Mouse (Mus musculus) c-Kit-positive CD71-negative TER-119-negative erythroid progenitor cells, embryonic 14.5 days (primary cell): ENCODE data around the gene Ly6g6c.

Experiments used
- DNase-seq: peaks from one replicate; pipeline ENCODE4 v3.0.0-alpha.2; 2013; ENCODE audit warnings: low read depth

Ly6g6c gene

GRCm38 (mm10) chr17:35083929-35084497 lies 18.8 kb downstream of the Ly6g6c start:
- no peak for DNase-seq

DNA sequence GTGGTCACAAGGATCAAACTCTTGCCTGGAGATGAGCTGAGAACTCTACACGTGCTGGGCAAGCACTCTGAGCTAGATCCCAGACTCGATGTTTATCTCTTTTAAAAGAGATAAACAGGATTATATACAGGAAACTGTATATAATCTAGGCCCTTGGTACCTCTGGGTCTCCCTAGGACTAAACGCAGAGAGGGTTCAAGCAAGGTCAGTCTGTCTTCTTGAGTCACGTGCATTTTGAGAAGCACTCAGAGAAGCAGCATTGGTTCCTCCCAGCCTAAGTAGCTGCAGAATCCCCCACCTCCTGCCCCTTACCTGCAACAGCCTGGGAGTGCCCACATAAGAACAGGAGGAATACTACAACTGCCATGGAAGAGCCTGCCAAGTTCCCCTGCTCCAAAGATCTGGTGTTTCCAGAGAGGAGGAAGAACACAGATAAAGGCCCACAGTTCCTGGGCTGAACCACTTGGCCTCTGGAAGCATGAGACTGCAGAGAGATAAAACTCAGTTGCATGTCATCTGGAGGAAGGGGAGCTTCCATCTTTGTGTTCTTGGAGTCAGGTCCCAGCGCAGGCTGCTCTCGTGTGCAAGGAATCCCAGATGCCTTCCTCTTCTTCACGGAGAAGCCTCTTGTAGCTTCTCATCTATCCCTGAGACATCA lies 20.1 kb downstream of the Ly6g6c start, which contains the start of gene Ly6g6f:
TSS of gene Ly6g6f (minus strand) at position 403 of the 658 bp plus-strand sequence.
- no peak for DNase-seq

DNA sequence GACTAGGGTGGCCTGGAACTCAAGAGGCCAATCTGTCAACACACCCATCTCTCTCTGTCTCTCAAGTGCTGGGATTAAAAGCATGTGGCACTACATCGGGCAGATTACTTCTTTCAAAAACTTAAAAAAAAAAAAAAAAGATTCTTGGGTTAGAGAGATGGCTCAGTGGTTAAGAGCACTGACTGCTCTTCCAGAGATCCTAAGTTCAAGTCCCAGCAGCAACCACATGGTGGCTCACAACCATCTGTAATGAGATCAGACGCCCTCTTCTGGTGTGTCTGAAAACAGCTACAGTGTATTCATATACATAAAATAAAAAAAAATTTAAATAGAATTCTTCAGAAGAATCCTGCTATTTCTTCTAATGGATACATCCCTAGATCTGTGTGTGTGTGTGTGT lies 23.0 kb downstream of the Ly6g6c start:
- no peak for DNase-seq

GRCm38 (mm10) chr17:35088825-35089644 lies 23.8 kb downstream of the Ly6g6c start, which contains the start of gene Abhd16a:
Gene Abhd16a (plus strand): TSS chr17:35089263.
- DNase-seq = peak; percentile 83

DNA sequence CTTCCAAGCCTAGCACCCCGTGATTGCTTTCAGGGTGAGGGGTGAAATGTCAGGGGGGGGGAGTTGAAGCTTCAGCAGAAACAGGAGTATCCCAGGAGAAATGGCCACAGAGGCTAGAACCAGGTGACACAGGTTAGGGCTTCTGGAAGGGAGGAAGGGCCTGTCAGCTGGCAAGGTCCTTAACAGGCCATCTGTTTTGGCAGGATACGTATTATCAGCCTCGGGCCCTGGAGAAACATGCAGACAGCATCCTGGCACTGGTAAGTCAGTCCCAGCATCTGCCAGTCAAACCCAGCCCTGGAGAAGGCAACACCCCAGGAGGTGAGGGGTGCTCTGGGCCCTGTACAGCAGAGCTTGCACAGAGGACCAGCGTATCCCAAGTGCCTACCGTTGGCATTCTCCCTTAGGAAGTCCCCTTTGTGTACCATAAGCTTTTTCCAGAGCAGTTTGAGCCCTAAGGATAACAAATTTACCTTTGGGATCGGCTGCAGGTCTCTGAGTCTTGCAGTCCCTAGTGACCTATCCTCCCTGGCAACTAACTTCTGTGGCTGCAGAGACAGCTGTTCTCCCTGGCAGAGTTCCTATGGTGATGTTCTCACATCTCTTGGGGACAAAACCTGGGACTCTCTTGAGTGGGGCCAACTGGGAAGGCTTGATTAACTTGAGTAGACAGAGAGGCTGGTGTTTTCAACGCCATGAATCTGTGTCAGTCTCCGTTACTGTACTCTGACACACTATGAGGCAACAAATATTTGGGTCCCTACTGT lies 25.2 kb downstream of the Ly6g6c start:
- no peak for DNase-seq

DNA sequence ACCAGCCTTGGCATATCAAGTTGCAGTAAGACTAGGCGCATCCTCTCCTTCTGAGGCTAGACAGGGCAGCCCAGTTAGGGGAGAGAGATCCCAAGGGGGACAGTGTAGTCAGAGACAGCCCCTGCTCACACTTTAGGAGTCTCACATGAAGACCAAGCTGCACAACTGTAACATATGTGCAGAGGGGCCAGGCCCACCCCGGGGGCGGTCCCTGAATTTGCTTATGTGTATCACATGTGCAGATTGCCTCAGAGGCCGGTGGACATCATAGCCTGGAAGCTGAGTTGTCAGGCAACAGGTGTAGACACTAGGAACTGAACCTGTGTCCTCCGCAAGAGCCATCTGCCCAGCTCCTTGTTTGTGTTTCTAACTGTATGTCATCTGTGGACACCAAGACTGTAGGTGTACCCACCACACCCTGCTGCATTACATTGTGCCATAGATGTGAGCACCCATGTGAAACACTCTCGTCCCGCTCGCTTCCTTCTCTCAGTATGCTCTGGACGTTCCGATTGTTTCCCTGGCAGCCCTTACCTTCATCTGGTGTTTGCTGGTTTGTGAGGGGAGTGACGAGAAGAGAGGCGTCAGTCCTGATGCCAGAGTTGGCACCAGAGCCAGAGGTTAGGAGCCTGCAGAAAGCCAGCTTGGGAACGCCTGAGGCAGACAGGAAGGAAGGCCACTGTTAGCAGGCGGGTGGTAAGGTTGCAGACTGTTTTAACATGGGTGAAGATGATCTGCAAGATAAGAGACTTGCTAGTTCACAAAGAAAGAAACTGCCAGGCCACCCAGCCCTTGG lies 27.4 kb downstream of the Ly6g6c start:
- no peak for DNase-seq

DNA sequence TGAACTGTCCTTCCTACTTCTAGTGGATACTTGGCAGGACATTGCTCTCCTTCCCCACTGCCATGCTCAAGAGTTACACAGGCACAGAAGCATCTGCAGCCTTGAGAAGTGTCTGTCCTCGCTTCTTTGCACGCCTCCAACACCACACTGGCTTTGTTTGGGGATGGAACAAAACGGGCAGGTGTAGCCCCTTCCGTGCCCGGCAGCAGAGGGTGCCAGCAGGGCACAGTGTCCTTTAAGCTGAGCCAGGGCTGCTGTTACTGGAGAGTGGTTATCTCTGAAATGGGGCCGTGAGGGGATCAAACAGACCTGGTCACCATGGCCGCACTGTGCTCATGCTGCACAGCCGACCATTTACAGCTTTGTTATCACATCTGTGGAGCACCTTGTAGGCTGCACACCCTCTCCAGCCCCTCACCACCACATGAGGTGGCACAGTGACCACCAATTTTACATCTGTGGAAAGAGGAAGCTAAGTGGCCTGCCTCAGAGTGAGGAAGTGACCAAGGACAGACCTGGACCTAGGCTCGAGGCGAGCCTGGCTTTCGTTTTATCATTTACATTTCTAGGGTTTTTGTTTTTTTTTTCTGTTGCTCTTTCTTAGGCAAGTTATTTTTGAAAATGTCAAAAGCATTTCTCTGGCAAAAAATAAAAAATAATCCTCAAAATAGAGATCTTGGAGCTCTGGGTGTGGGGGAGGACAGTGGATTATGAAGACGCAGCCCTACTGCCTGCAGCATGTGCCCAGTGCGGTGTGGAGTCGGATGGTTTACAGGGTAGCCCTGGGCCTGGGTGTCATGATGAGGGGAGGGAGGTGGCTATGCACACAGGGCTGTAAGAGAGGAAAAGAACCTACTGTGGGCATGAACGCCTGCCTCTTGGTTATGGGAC lies 29.5 kb downstream of the Ly6g6c start:
- no peak for DNase-seq

DNA sequence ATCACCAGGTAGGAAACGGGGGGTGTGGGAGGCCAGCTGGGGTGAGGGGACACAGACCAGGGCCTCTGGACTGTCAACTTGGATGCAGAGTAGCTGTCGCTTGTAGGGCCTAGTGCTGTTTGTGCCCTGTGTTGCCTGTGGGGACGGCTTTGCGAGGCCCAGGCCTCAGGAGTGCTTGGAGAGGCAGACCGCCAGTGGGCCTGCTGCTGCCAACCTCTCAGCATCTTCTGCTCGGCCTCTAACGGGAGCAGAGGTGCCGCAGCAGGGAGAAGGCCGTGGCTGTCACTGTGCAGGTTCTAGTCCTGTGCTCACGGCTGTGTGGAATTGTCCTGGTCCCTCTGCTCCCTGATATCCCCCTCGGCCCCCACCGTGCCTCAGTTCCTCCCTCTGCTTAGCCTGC lies 31.4 kb downstream of the Ly6g6c start:
- no peak for DNase-seq

DNA sequence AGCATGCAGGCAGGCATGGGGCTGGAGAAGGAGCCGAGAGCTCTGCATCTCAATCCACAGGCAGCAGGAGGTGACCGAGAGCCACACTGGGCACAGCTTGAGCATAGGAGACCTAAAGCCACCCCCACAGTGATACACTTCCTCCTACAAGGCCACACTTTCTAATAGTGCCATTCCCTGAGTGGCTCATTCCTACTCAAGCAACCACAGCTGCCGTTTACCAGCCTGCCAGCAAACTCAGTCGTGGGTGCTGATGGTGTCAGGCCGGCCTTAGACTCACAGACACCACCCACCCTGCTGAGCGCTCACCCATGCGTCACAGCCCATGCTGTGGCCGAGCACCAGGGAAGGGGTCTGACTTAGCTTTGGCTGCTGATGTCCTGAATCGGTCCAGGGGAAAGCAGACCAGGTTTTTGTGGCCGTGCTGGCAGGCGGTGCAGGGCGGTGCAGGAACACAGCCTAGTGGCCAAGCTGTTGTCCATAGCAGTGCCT lies 32.0 kb downstream of the Ly6g6c start:
- no peak for DNase-seq

GRCm38 (mm10) chr17:35100196-35100765 lies 35.1 kb downstream of the Ly6g6c start:
- DNase-seq = no peak

DNA sequence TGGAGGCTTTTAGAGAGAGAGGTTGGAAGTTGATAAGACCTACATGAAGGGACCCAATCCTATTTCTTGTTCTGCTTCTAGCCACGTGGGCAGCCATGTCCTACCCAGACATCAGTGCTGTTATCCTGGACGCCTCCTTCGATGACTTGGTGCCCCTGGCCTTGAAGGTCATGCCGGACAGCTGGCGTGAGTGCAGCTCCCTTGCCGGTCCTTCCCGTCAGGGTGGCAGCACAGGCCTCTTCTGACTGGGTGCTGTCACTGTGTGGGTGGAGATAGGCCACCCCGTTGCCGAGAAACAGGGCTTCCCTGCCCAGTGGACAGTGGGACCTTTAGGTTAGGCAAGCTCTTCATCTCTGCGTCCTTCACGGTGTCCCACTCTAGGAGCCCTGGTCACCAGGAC lies 36.0 kb downstream of the Ly6g6c start:
- no peak for DNase-seq

- DNase-seq = no peak
These were observed 37.1 kb downstream of the Ly6g6c start for GRCm38 (mm10) chr17:35102299-35102698.

- DNase-seq = no peak
These were observed 38.1 kb downstream of the Ly6g6c start for GRCm38 (mm10) chr17:35103221-35103690.

DNA sequence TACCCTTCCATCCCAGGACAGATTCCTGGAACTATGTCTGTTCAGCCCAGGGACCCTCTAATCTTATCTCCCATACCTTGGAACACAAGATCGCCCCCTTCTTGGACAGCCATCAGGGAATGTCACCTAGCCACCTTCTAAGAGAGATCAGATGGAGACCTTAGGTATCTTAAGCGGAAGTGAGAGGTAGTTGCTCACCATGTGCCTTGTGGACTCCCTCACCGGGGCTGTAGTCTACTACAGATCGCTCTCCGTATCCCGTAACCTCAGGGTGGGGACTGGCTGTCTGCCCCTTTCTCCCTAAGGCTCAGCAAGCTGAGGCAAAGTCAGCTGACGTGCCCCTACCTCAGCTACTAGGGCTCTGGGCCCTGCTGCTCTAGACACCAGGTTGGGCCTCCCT lies 38.9 kb downstream of the Ly6g6c start:
- DNase-seq = no peak

- DNase-seq = no peak
These were observed 39.6 kb downstream of the Ly6g6c start for GRCm38 (mm10) chr17:35104754-35105153.

GRCm38 (mm10) chr17:35105740-35106389 lies 40.7 kb downstream of the Ly6g6c start:
- DNase-seq = no peak

DNA sequence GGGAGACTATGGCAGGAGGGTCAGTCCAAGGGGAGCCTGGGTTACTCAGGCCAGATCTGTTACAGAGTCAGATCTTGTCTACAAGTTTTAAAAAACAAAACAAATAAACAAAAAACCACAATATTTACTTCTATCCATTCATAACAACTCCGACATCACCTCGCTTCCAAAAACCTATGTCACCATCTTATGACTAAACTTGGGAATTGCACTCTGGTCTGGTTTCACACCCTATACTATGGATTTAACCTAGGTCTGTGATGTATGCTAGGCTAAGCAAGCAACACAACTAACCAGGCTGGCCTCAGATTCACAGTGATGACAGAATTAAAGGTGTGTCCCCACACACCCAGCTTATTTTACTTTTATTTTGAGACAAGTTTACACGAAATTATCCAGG lies 41.3 kb downstream of the Ly6g6c start:
- no peak for DNase-seq

DNA sequence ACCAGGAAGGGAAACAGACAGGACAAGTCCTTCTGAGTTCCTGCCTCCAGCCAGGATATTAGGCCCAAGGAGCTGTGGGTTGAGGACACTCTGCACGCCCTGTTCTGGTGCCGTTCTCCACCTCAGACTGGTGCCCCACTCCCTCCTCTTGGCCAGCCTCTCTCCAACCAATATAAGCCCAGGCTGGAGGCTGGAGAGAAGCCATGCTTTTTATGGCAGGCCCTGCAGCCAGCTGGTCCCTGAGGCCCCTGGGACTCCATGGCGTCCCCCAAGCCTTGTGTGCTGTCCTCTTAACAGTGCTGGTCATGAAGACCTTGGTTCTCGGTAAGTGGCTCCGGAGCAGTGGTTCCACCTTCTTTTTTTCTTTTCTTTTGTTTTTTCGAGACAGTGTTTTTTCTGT lies 42.9 kb downstream of the Ly6g6c start, which contains the start of gene Ly6g5c:
TSS of gene Ly6g5c (plus strand) at position 183 of the 400 bp plus-strand sequence.
- no peak for DNase-seq

DNA sequence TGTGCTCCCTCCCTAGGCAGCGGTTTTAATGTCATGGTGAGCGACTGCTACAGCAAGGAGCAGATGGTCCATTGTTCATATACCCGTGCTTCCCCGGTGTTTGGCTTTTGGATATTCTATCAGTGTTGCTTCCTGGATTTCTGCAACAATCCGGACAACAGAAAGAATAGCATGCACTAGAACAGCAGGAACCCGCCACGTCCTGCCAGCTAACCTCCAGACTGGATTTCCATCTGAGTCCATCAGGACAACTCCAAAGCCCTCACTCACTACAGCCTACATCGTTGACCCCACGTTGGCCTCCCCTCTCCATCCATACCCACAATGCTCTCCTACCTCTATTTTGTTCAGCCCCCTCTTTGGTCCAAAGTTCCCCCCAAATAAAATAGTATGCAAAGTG lies 46.6 kb downstream of the Ly6g6c start:
- DNase-seq = no peak
